Mouse (Mus musculus): ENCODE results near the gene Gramd2.

GRCm38 (mm10) chr9:59667250-59667649 is 12.7 kb upstream of the Gramd2 start:
- TF ChIP-seq POLR2AphosphoS5 (IDR thresholded peaks at IDR 0.05; ENCODE audit: insufficient replicate concordance, low read depth, low read length), result no peak
- no peak for TF ChIP-seq CTCF (IDR thresholded peaks at IDR 0.05; ENCODE audit: low read depth, low read length)
- no peak for TF ChIP-seq TAL1 (conservative IDR thresholded peaks at IDR 0.05; ENCODE audit: low read depth, low read length)
- no peak for TF ChIP-seq GATA1 (IDR thresholded peaks at IDR 0.05; ENCODE audit: borderline replicate concordance, low read length)
- no peak for TF ChIP-seq GATA2 (IDR thresholded peaks at IDR 0.05; ENCODE audit: borderline replicate concordance, low read depth, low read length)

Measured in G1E (cell line).